Mouse (Mus musculus) yolk sac, embryonic 10.5 days (tissue): ENCODE results near the gene Wtip.
A peak's percentile ranks its signal among the peaks of the same experiment; 100 is the strongest.
"Not testable (repeated sequence)": the region's sequence is repeated elsewhere in the genome, so short reads cannot be mapped to it uniquely, and the experiment has no call there.

Experiments
- DNase-seq: peaks from one replicate; pipeline ENCODE4 v3.0.0-alpha.2; 2017; ENCODE audit warnings: low spot score

Gene Wtip

DNA sequence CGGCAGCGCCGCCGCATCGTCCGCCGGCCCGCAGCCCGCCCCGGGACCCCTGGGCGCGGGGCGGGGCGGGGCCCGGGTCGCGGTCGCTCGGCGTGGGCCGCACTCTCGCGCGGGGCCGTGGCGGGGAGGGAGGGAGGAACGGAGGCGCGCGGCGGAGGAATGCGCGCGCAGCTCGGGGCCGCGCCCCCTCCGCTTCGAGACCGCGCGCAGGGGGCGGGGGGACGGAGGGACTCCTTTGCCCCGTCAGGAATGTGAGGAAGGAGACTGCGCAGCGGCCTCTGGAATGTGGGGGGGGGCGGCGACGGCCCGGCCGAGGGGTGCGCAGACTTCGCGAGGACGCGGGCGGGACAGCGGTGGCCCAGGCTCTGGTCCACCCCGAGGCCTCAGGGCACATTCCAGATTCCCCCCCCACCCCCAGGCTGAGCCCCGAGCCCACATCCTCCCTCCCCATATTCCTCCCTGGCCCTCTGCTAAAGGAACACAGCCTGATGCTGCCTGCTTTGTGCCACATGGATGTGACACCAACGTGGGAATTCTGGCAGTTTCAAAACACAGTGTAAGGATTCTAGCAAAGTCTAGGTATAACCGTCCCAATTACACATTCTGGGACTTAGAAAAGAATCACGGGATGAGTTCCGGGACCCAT is at the start of gene Wtip:
TSS of gene Wtip (minus strand) at position 152 of the 646 bp plus-strand sequence.
- peak; percentile 86 for DNase-seq

- not testable (repeated sequence) for DNase-seq
Observed at GRCm38 (mm10) chr7:34176241-34176640, 43.2 kb upstream of the Wtip start.

DNA sequence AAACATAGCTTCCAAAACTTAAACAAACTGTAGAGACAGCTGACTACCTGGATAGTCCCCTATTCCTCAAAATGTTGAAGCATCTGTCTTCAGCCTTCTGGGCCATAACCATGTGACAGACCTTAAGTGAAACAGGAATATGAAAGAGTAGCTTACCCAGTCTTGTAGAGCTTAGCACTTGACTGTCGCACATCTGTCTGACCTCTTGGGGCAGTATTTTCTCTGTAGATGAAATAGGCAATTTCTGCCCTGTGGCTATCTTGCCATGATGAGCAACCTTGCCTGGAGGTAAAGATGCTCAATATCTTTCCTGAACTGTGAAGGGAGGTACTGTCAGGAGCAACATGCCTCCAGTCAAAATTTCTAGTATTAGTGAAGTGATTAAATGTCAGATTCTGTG is 39.2 kb upstream of the Wtip start:
- DNase-seq, result no peak

GRCm38 (mm10) chr7:34169454-34169853 is 36.4 kb upstream of the Wtip start, which contains the start of gene Uba2:
Uba2 (minus strand) TSS chr7:34169599.
- DNase-seq, result peak; percentile 24

DNA sequence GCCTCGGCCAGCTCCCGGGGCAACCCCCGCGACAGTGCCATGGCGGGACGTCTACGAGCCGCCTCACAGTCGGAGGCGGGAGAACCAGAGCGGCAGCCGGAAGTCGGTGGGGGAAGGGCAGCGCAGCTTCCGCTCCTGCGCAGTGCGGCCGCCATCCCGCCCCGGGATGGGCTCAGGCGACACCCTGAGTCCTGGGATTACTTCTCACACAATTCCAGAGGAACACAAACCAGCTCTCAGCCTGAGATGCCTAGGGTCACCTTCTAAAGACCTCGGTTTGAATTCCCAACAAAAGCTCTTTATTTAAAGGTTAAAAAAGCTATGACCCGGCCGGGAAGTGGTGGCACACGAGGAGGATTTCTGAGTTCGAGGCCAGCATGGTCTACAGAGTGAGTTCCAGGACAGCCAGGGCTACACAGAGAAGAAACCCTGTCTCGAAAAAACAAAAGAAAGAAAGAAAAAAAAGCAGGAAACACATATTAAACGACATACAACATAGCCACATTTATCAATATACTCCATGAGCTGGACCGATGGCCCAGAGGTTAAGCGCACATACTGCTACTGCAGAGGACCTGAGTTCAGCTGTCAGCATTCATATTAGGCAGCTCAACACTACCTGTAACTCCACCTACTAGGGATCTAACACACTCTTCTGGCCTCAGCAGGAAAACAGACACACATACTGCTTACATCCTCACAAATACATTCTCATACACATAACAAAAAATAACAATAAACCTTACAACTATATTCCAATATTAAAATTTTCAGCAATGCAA is 35.6 kb upstream of the Wtip start:
- peak; percentile 88 for DNase-seq

GRCm38 (mm10) chr7:34167766-34168469 is 34.9 kb upstream of the Wtip start:
- DNase-seq, result no peak

- DNase-seq, result no peak
Observed at GRCm38 (mm10) chr7:34166850-34167249, 33.8 kb upstream of the Wtip start.

DNA sequence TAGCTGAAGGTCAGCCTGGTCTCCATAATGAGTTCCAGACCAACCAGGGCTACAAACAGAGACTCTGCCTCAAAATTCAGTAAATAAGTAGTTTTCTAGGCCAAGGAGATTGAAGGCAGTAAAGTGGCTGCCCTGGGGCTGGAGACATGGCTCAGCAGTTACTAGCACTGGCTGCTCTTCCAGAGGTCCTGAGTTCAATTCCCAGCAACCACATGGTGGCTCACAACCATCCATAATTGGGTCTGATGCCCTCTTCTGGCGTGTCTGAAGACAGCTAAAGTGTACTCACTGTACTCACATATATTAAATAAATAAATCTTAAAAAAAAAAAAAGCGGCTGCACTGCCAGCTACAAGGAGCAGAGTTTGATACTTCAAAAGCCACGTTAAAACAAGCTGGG is 32.9 kb upstream of the Wtip start:
- no peak for DNase-seq

- no peak for DNase-seq
Observed at GRCm38 (mm10) chr7:34164671-34165070, 31.6 kb upstream of the Wtip start.

GRCm38 (mm10) chr7:34159167-34159566 is 26.1 kb upstream of the Wtip start:
- DNase-seq, result no peak

DNA sequence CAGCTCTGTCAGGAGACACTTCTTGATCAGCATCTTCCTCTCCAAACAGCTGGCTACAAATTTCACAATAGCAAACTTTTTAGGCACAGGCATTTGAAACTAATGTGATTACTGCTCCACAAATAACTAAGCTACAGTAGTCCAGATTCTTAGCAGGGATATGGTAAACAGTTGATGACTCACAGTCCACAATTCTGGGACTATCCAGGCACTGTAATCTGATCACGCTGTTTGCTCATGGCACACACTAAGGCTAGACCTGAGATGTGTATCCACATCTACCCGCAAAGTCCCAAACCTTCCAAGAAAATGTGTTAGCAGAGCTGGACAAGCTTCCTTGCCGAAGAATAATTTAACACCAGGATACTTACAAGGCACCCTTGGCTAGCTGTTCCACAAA is 24.9 kb upstream of the Wtip start:
- no peak for DNase-seq

DNA sequence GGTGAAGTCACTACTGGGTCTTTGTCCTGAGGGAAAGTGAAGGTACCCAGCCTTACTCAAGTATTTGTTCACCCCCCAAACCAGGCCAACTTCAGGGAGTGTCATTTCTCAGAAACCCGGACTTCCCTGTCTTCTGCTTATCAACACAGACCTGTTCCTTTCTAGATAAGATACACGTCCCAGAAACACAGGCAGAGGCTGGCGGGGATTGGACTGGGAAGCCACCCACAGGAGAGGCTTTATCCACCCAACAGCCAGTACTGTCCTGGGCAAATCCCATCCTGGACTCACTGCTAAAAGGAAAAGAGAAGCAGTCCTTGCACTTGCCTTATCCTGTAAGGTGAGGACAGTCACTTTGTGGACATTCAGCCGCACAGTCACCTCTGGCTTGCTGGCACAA is 14.1 kb upstream of the Wtip start:
- no peak for DNase-seq

DNA sequence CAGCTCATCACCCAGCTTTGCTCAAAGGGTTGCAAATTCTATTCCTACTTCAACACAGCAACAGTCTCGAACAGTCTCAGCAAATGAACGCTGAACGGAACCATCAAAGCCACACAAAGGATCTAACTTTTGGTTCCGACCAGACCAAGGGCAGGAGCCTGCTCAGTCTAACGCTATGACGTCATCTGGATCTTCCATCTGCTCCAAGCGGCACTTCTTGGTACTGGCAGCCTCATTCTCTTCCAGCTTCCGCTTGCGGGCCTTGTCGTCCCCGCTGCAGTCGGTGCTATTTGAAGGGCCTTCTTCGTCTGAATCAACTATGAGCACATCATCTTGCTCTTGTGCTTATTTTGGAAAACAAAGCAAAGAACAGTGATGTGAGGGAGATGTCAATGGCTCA is 8.1 kb upstream of the Wtip start:
- no peak for DNase-seq

GRCm38 (mm10) chr7:34139493-34139892 is 6.4 kb upstream of the Wtip start:
- DNase-seq, result no peak

DNA sequence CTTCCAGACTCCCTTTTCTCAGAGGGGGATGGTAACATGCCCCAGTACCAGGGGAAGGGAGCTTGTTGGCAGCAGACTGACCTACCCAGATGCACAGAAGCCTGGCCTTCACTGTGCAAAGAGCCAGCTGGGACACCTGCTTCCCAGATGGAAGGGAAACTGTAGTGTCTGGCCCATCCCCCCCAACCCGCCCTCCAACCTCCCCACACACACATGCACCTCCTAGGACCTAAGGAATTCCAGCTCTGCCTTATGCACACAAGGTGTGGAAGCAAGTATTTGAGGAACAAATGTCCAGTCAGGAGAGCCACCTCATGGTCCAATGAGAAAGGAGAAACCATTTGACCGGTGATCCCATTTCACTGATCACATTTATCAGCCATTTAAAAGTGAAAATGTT is 1.3 kb upstream of the Wtip start:
- peak; percentile 29 for DNase-seq

- peak; percentile 45 for DNase-seq
Observed at GRCm38 (mm10) chr7:34132355-34133079, 551 bp downstream of the Wtip start.

DNA sequence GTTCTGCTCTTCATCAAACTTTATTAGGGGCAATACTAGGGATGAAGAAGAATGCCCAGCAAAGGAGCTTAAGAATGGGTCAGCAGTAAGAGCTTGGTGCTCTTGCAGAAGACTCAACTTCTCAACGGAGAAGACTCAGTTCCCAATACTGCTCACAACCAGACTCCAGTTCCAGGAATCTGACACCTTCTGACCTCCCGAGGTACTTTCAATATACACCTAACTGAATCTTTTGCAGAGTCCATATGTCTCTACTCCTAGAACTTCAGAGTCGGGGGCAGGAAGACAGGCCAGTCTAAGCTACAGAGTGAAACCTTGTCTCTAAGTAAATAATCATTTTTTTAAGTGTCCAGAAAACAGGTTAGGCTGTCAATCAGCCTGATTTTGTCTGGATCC is 1.1 kb downstream of the Wtip start:
- DNase-seq, result peak; percentile 13

DNA sequence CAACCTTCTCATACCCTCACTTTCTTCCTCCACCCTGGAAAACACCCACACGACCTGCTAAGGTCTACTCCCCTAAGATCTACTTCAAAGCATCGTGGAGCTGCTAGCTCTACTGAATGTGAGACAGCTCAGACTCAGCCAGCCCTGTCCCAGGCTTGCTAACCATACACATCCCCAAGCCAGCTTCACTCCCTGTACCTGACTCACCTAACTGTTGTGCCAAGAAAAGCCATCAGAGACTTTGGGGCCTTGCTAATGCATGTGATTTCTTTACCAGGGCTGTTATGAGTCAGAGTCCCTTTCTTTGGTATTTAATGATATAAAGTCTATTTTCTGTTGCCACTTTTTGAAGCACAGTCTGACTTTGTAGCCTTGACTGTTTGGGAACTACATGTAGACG is 1.9 kb downstream of the Wtip start:
- DNase-seq, result no peak

DNA sequence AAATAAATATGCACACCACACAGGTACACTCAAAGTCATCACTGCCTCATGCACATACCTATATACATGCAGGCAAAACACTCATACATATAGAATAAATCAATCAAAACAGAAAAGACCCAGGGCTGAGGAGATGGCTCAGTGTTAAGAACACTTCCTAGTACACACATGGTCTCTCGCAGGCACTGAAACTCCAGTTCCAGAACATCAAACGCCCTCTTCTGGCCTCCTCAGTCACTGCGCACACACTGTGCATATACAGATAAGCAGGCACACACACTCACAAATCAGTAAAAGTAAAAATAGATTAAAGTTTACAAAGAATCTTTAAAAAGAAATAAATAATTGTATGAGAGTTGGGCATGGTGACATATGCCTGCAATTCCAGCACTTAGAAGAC is 6.8 kb downstream of the Wtip start:
- no peak for DNase-seq

DNA sequence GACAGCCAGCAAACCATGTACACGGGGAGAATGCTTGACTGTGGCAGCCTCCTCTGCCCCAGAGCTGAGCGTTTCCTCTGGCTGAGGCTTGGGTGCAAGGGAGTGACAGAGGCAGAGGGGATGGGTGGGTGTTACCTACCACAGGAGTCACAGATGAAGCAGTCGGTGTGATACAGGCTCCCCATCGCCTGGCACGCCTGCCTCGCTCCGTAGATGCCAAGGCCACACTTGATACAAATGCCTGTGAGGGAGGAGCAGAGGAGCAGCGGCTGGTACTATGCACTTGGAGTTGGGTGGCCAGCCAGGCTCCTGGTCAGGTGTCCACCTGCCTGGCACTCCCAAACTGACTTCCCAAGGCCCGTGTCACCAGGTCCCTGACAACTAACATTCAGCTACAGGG is 7.7 kb downstream of the Wtip start:
- DNase-seq, result no peak

DNA sequence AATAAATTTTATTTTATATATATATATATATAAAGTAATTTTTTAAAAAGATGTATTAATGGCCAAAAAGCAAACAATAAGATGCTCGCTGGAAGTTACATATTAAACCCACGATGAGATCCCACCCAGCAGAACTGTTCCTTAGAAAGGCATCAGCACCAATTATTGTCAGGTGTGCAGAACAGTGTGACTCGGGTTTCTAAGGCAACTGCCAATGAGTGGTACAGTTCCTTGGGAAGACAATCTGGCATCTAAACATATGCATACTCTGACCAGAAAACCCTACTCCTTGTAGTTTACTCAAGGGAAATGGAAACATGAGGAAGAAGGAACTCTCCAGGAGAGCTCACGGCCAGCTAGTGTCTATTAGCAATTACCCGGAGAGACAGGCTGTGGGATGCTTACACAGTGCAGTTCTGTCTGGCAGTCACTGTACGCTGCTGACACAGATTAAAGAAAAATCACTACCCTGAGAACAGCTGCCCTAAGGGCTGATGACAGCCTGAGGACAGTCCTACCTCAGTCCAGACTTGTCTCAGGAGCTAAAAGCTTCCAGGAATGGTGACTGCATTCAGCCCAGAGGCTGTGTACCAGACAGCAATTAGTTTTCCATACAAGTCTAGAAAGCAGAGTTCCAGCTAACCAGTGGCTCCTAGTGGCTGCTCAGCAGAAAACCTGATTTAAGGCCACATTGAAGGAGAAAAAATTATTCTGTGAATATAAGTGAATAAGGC is 9.9 kb downstream of the Wtip start:
- no peak for DNase-seq

DNA sequence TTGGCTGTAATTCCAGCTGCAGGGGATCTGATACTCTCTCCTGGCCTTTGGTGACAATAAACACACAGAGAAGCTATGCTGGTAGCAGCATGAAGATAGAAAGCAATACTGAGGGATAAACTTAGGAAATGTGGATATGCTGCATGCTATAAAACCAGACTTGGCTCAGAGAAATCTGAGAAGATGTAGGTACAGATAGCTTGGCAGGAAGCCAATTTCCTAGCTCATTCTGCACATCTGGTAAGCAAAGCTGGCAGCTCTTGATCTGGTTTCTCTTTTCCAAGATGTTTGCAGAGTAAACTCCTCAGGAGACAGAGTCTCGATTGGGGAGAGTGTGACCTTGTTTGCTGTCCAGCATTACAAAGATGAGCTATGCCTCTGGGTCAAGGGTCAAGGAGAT is 12.4 kb downstream of the Wtip start:
- peak; percentile 31 for DNase-seq
